Mouse (Mus musculus) induced T-regulatory cell, adult 2 months (primary cell): ENCODE data around the gene Kbtbd13.
"Not testable (repeated sequence)": the region's sequence is repeated elsewhere in the genome, so short reads cannot be mapped to it uniquely, and the experiment has no call there.

Experiments used
- DNase-seq: peaks from one replicate; pipeline ENCODE4 v3.0.0-alpha.2; 2012; ENCODE audit warnings: low read depth

Kbtbd13 gene

DNA sequence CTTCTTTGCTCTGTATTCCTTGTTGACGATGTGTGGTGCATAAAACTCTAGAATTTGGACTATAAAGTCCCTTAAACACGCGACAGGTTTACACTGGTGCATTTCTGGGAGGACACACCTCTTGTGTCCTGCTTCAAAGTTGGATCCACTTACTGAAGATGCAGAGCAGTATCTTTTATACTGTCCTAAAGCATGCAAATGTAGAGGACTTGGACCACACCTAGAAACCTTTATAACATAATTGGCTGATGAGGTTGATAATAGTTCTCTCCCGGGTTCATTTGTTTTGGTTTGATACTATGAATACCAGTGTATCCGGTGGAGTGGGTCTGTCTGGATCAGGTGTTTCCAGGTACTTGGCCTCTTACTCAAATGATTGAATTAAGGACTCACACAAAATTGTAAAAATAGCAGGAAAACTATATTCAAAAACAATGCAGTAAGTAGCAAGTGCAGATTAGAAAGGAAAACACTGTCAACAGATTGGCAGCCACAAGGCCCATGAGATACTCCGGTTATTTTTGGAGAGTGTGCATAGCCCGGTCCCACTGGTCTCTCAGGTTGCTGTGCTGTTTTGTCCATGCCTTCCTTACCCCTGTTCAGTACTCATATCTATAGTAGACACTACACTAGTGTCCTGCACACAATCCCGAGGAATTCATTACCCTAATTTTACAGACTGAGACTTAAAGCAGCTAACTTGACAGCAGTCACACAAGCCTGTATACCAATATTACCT lies 44.2 kb downstream of the Kbtbd13 start:
- DNase-seq: no peak

DNA sequence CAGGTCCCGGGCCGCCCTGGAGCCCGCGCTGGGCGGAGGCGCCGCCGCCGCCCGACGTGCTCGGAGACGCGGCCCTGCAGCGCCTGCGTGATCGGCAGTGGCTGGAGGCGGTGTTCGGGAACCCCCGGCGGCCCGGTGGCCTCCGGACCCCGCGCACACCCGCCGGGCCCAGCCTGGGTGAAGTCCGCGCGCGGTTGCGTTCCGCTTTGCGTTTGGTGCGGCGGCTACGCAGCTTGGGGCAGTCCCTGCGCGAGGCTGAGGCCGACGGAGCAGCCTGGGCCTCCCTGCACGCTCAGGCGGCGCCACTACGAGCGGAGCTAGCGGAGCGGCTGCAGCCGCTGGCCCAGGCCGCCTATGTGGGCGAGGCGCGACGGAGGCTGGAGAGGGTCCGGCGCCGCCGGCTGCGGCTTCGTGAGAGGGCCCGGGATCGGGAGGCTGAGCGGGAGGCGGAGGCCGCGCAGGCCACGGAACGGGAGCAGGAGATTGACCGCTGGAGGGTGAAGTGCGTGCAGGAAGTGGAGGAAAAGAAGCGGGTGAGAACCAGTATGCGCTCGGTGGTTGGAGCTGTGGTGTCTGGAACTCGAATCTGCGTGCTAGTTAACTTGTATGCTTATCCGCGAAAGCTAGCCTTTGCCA lies 44.9 kb downstream of the Kbtbd13 start:
- DNase-seq: peak; percentile 78

- peak; percentile 97 for DNase-seq
Observed at GRCm38 (mm10) chr9:65345854-65346475, 45.5 kb downstream of the Kbtbd13 start, which contains the start of gene Pdcd7. Gene Pdcd7, plus strand, starts transcription at chr9:65346104.

DNA sequence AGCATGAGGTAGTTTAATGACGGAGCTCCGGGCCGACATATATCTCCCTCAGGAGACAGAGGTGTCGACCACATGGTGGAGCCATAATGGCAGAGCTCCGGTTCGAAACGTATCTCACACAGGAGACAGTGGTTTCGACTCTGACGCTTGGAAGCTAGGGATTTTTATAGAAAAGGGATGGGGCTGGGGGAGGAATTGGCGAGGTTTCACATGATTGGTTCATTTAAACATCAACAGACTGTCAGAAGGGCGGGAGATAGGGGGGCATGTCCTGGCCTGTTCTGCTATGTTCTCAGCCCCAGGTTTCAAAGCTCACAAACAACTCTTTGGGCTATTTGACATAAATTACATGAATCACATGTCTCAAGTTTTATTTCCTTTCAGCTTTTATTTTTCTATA lies 46.0 kb downstream of the Kbtbd13 start:
- DNase-seq: not testable (repeated sequence)

GRCm38 (mm10) chr9:65340414-65340813 lies 51.0 kb downstream of the Kbtbd13 start:
- no peak for DNase-seq

DNA sequence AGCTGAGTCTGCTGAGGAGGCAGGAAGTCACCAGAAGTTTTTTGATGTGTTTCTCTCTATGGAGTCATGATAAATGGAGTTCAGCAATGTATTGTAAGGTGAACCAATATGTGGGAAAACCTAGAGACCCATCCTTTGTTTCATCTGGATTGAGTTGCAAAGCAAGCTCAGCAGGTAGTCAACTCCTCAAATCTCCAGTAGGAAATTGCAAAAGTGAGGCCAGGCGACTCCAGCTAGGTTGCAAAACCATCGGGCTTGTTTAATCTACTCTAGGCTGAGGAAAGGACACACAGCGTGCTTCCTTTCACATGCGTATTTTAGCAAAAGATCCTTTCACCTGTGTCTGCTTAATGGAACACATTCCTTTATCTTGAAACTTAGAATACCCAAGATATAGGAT lies 52.3 kb downstream of the Kbtbd13 start:
- DNase-seq: no peak
